Mouse (Mus musculus): ENCODE results near the gene Gm45213. TPM values are rescaled to one million over a fixed set of nuclear protein-coding genes. Genes with fewer than 3 reads are reported as not detected.
"Not testable (repeated sequence)": the region's sequence is repeated elsewhere in the genome, so short reads cannot be mapped to it uniquely, and the experiment has no call there.

Gm45213 gene
- polyA plus RNA-seq, 1 experiment from 2014 or later = not detected

DNA sequence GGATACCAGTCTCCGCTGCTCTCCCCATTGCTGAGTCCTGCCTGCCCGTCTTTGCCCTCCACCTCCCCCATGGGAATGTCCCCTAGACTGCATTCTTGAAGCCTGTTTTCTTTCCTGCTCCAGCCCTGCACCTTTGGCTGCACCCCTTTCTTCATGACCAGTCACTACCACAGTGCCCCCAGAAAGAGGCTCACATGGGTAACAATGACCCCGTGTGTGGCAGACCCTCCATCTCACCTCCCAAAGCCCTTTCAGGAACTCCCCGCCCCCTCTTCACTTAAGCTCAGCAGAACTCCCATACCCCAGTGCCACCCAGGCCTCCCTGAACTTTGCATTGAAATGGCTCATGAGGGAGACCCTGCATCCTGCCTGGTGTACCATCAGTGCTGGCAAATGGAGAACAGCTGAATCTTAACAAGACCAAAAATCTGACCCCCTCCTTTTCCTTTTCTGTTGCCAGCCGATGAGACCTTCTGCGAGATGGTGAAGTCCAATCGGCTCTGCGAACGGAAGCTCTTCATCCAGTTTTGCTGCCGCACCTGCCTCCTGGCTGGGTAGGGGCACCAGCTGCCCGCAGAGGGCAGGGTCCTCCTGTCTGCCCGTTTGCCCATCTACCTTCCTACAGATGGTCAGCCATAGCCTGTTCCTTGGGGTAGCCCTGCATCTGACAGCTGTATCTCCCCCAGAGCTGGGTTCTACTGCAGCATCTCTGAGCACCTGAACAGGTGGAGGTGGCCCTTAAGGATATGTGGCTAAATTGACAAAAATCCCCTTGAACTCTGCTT, 5.2 kb downstream of the Gm45213 start:
- Histone ChIP-seq H3K4me3 (ENCODE audit: low read depth, low read length) (no peak overlapping the region), H3K27ac (ENCODE audit: low read depth, low read length) (no peak overlapping the region), H3K27me3 (replicated peaks; ENCODE audit: control insufficient read depth, insufficient read depth, low read length) (no peaks in the 10 kb centered on the region), H3K9ac (ENCODE audit: low read depth, low read length) (no peak overlapping the region), H3K4me1 (replicated peaks; ENCODE audit: control insufficient read depth, insufficient read depth, low read length) (no peaks in the 10 kb centered on the region), H3K9me3 (ENCODE audit: control insufficient read depth) (peaks cover 3% of the 10 kb centered on the region; the same call in 1 of the 2 replicates), H3K36me3 (ENCODE audit: control insufficient read depth, insufficient read depth) (no peaks in the 10 kb centered on the region), H3K4me2 (replicated peaks; ENCODE audit: low read depth) (no peak overlapping the region)
- ATAC-seq = no peak
- WGBS = 86% methylated on average over 12 of the region's 12 CpGs
- TF ChIP-seq CTCF (IDR thresholded peaks at IDR 0.05; ENCODE audit: low read depth) = no peak

DNA sequence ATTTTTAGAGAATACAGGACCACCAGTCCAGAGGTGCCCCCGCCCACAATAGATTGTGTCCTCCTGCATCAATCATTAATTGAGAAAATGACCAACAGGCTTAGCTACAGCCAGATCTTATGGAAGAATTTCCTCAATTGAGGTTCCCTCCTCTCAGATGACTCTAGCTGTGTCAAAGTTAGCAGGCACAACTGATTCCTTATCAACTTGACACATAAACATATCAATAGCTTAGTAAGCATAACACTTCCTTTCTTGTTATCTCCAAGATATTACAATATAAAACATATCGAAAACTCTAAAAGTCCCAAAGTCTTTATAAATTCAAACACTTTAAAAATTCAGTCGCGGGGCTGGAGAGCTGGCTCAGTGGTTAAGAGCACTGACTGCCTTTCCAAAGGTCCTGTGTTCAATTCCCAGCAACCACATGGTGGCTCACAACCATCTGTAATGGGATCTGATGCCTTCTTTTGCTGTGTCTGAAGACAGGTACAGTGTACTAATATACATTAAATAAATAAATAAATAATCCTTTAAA, 10.6 kb downstream of the Gm45213 start:
- ATAC-seq = no peak
- no peaks in the 10 kb centered on the region for H3K27me3 ChIP-seq (replicated peaks; ENCODE audit: control insufficient read depth, insufficient read depth, low read length)
- no peak overlapping the region for H3K4me2 ChIP-seq (replicated peaks; ENCODE audit: low read depth)
- WGBS = 91% methylated on average over 4 of the region's 4 CpGs
- H3K36me3 ChIP-seq (ENCODE audit: control insufficient read depth, insufficient read depth) = no peaks in the 10 kb centered on the region
- H3K4me1 ChIP-seq (replicated peaks; ENCODE audit: control insufficient read depth, insufficient read depth, low read length) = no peaks in the 10 kb centered on the region
- peaks cover 3% of the 10 kb centered on the region; the same call in 1 of the 2 replicates for H3K9me3 ChIP-seq (ENCODE audit: control insufficient read depth)
- H3K9ac ChIP-seq (ENCODE audit: low read depth, low read length) = no peak overlapping the region
- no peak overlapping the region for H3K4me3 ChIP-seq (ENCODE audit: low read depth, low read length)
- no peak overlapping the region for H3K27ac ChIP-seq (ENCODE audit: low read depth, low read length)
- no peak for TF ChIP-seq CTCF (IDR thresholded peaks at IDR 0.05; ENCODE audit: low read depth)

DNA sequence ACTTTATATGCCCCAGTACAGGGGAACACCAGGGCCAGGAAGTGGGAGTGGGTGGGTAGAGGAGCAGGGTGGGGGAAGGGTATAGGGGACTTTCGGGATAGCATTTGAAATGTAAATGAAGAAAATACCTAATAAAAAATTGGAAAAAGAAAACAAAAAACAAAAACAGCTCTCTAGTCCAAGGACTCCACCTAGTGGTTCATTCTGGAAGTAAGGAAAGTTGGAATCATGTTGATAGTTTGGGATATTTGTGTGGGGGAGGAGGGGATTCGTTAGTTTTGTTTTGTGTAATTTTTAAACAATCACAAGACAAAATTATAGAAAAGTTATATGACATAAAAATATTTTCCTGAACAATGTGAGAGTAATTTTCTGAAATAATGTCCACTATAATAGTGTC, 12.0 kb downstream of the Gm45213 start:
- not testable (repeated sequence) for H3K36me3 ChIP-seq (ENCODE audit: control insufficient read depth, insufficient read depth); H3K9ac ChIP-seq (ENCODE audit: low read depth, low read length); H3K27ac ChIP-seq (ENCODE audit: low read depth, low read length); H3K4me3 ChIP-seq (ENCODE audit: low read depth, low read length); H3K4me1 ChIP-seq (replicated peaks; ENCODE audit: control insufficient read depth, insufficient read depth, low read length); H3K27me3 ChIP-seq (replicated peaks; ENCODE audit: control insufficient read depth, insufficient read depth, low read length); H3K9me3 ChIP-seq (ENCODE audit: control insufficient read depth); H3K4me2 ChIP-seq (replicated peaks; ENCODE audit: low read depth); ATAC-seq
- TF ChIP-seq CTCF (IDR thresholded peaks at IDR 0.05; ENCODE audit: low read depth) = peak; percentile 77
- 12% methylated on average over 2 of the region's 2 CpGs for WGBS

DNA sequence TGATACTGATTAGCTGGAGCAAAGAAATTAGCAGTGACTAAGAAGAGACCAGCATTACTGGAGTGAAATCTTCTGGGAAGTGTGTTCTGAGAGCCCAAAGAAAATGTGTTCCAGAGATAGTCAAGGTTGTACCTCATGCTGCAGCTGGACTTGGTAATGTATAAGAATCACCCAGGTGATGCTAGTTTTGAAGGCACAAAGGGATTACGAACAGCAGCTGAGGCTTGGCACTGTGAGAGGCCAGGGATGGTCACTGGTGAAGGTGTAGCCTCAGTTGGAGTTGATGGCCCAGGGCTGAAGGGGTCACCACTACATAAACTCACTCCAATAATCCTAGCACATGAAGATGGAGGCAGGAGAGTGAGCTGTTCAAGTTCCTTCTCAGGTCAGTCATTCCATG, 15.3 kb downstream of the Gm45213 start, which contains the start of gene Snrpa1:
TSS of gene Snrpa1 (plus strand) at position 301 of the 400 bp plus-strand sequence.
- ATAC-seq = no peak
- Histone ChIP-seq H3K9me3 (ENCODE audit: control insufficient read depth) (no peaks in the 10 kb centered on the region), H3K4me2 (replicated peaks; ENCODE audit: low read depth) (peak within 1 kb of the TSS; percentile 81), H3K4me1 (replicated peaks; ENCODE audit: control insufficient read depth, insufficient read depth, low read length) (peaks cover 6% of the 10 kb centered on the region; the same call in 1 of the 2 replicates), H3K36me3 (ENCODE audit: control insufficient read depth, insufficient read depth) (peaks cover 11% of the 10 kb centered on the region), H3K27me3 (replicated peaks; ENCODE audit: control insufficient read depth, insufficient read depth, low read length) (no peaks in the 10 kb centered on the region), H3K27ac (ENCODE audit: low read depth, low read length) (no peak within 1 kb of the TSS), H3K4me3 (ENCODE audit: low read depth, low read length) (peak within 1 kb of the TSS; percentile 87), H3K9ac (ENCODE audit: low read depth, low read length) (0 out of 2 replicates have a peak within 1 kb of the TSS, but pooled peaks have one; percentile 81)
- no peak for TF ChIP-seq CTCF (IDR thresholded peaks at IDR 0.05; ENCODE audit: low read depth)
- WGBS = 76% methylated on average over 1 of the region's 1 CpGs

DNA sequence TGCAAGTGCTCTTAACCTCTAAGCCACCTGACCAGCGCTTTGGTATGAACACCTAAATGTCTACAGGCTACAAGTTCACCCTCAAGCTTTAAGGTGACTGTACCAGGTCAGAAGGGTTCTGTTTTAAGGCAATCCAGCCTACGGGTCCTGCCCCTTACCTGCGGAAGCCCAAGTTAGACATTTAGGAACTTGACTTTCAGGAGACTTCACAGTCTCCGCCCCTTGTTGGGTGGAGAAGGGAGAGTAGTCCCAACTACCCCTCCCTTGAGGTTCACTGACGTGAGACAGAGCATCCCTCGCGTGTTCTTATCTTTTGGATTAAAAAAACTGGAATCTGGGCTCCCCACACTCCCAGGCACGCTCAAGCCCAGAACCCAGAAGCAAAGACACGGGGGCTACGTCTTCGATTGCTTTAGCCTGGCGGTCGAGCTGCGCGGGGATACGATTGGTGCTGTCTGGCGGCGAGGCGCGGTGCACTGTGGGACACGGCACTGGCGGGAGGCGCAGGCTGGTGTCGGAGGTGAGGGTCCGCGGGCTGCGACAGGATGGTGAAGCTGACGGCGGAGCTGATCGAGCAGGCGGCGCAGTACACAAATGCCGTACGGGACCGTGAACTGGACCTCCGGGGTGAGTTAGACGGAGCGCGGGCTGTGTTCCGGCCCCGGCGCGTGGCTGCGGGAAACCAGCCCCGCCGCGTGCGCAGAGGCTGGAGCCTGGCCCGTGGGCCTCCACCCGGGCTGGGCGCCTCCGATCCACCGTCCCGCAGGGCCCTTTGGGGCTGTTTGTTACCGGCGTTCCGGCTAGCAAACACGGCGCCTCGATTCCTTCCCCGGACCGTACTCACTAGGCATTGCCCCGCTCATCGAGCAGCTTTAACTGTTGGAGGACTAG, 16.9 kb downstream of the Gm45213 start:
- peak overlapping the region; percentile 87 for H3K4me3 ChIP-seq (ENCODE audit: low read depth, low read length)
- H3K36me3 ChIP-seq (ENCODE audit: control insufficient read depth, insufficient read depth) = peaks cover 21% of the 10 kb centered on the region
- peak; percentile 16; the same call in 1 of the 2 replicates for TF ChIP-seq CTCF (IDR thresholded peaks at IDR 0.05; ENCODE audit: low read depth)
- H3K27ac ChIP-seq (ENCODE audit: low read depth, low read length) = peak overlapping the region; percentile 65
- peak overlapping the region; percentile 81 for H3K4me2 ChIP-seq (replicated peaks; ENCODE audit: low read depth)
- no peaks in the 10 kb centered on the region for H3K9me3 ChIP-seq (ENCODE audit: control insufficient read depth)
- H3K4me1 ChIP-seq (replicated peaks; ENCODE audit: control insufficient read depth, insufficient read depth, low read length) = peaks cover 6% of the 10 kb centered on the region; the same call in 1 of the 2 replicates
- H3K9ac ChIP-seq (ENCODE audit: low read depth, low read length) = peak overlapping the region; percentile 81
- H3K27me3 ChIP-seq (replicated peaks; ENCODE audit: control insufficient read depth, insufficient read depth, low read length) = no peaks in the 10 kb centered on the region
- WGBS = under 1% methylated on average over 64 of the region's 64 CpGs
- peak; percentile 92 for ATAC-seq

DNA sequence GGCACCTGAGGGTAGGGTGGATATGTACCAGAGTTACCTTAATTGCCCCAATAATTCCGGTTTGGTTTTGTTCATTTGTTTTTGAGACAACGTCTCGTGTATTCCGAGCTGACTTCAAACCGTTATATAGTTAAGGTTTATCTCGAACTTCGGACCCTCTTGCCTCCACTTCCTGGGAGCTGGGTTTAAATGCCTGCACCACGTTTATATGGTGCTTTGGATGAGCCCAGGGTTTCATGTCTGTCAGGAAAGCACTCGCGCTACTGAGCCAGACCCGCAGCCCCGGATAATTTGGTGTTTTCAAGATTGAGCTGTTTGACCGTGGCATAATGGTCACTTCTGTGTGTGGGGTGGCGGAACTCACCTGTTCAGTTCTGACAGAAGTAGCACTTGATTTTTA, 17.7 kb downstream of the Gm45213 start:
- peak overlapping the region; percentile 87 for H3K4me3 ChIP-seq (ENCODE audit: low read depth, low read length)
- H3K4me2 ChIP-seq (replicated peaks; ENCODE audit: low read depth) = peak overlapping the region; percentile 81
- no peaks in the 10 kb centered on the region for H3K9me3 ChIP-seq (ENCODE audit: control insufficient read depth)
- no peaks in the 10 kb centered on the region for H3K27me3 ChIP-seq (replicated peaks; ENCODE audit: control insufficient read depth, insufficient read depth, low read length)
- peak; percentile 51 for ATAC-seq
- TF ChIP-seq CTCF (IDR thresholded peaks at IDR 0.05; ENCODE audit: low read depth) = no peak
- 1% methylated on average over 14 of the region's 14 CpGs for WGBS
- H3K36me3 ChIP-seq (ENCODE audit: control insufficient read depth, insufficient read depth) = peaks cover 24% of the 10 kb centered on the region
- peak overlapping the region; percentile 65 for H3K27ac ChIP-seq (ENCODE audit: low read depth, low read length)
- peak overlapping the region; percentile 81 for H3K9ac ChIP-seq (ENCODE audit: low read depth, low read length)
- peaks cover 6% of the 10 kb centered on the region; the same call in 1 of the 2 replicates for H3K4me1 ChIP-seq (replicated peaks; ENCODE audit: control insufficient read depth, insufficient read depth, low read length)
